Mouse (Mus musculus) central nervous system, embryonic 11.5 days (tissue): ENCODE results near the gene Rad54l. TPM values are rescaled to one million over a fixed set of nuclear protein-coding genes. Genes with fewer than 3 reads are reported as not detected.

ENCODE experiments used
- polyA plus RNA-seq: library from polyadenylated mRNA; depleted of rRNA; stranded (reverse); fragments of >200 nt; gene quantifications from 2 replicates; pipeline ENCODE4 v1.2.3, GENCODE M21; 2012; rRNA removed

The Rad54l gene
- 34.7 and 37.0 TPM in 2 replicates for polyA plus RNA-seq

GRCm38 (mm10) chr4:116123602-116124519 lies at the start of gene Rad54l, which contains the start of gene Pomgnt1:
Rad54l (minus strand) TSS chr4:116123690.
Pomgnt1 (plus strand) TSS chr4:116123840.

DNA sequence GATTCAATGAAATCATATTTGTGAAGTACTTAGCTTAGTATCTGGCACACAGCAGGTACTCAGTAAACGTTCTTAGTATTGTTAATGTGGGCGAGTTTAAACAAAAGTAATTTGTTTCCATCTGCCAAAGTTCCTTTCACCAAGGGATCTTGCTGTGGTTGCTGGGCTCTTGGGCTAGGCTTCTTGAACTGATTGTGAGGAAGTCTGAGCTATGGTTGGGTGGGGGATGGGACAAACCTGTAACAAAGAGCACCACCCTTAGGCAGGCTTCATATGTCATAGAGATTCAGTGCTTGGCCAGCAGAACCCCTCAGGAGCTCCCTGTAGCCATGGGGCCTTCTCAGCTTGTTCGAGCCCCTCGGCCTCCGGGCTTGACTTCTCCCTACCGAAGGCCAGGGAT lies 49.6 kb upstream of the Rad54l start, which contains the start of the genes 1700042G07Rik and Gm49337:
Gene 1700042G07Rik (plus strand): TSS at position 301 of the 400 bp plus-strand sequence.
Gene Gm49337 (plus strand): TSS at position 313 of the 400 bp plus-strand sequence.

GRCm38 (mm10) chr4:116167404-116167803 lies 43.9 kb upstream of the Rad54l start, which contains the start of gene Tspan1:
Tspan1 (minus strand) TSS chr4:116167601.

DNA sequence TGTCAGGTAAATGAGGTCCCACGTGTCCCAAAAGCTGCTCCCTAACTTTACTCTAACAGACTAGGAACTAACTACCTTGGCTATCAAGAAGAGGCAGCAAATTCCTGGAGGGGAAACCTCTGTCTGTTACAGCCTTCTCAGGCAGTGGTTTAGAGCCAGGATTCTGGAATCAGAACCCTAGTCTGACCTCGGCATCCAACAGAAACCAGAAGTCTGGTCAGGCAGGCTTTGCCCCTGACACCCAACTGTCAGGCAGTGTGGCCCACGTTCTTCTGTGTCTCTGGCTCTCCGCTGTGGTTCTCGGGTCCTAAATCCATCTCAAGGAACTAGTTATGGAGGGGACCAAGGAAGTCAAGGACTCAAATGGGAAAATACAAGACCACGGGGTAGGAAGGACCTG lies 27.7 kb upstream of the Rad54l start, which contains the start of gene Lurap1:
Gene Lurap1 (minus strand): TSS at position 101 of the 400 bp plus-strand sequence.

DNA sequence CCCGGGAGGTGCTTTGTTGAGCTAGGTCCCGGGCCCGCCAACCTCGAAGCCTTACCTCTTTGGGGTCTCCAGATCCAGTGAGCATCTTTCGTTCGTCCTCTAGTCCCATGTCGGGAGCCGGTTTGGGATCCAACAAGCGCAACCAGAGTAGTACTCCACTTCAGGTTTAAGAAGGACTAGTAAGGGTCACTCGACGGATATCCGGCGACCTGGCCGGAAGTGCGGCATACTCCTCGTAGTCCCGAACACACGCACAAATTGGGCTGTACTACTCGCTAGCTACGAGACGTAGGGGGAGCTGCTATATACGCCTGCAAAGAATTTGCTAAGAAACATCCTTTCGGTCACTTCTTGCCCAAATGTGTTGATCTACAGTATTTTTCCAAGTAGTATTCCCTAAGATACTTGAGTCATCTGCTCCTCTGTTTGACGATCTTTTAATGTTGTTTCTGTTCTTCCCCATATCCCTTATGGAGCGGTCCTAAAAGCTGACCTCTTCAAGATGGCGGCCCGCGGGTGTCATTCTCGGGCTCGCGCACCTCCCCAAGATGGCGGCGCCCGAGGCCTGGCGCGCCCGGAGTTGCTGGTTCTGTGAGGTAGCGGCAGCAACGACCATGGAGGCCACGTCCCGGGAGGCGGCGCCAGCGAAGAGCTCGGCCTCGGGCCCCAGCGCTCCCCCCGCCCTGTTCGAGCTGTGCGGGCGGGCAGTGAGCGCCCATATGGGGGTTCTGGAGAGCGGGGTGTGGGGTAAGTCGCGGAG lies 48.4 kb downstream of the Rad54l start, which contains the start of the genes Uqcrh and Lrrc41:
Gene Uqcrh (minus strand): TSS at position 211 of the 760 bp plus-strand sequence.
Gene Lrrc41 (plus strand): TSS at position 409 of the 760 bp plus-strand sequence.

GRCm38 (mm10) chr4:116053399-116053961 lies 70.0 kb downstream of the Rad54l start, which contains the start of gene Nsun4:
Nsun4 (minus strand) TSS chr4:116053876.

Other genes with a start within 250 kb of the Rad54l start
- not detected in 2 replicates for gene Kncn, start 239.3 kb downstream of the Rad54l start, polyA plus RNA-seq
- gene 6430628N08Rik, start 233.0 kb downstream of the Rad54l start, polyA plus RNA-seq = 0.04 and 0.23 TPM in 2 replicates
- 5.4 and 9.1 TPM in 2 replicates for gene Dmbx1, start 183.8 kb downstream of the Rad54l start, polyA plus RNA-seq
- 2.7 TPM in 2 replicates for gene Faah, start 105.8 kb downstream of the Rad54l start, polyA plus RNA-seq
- 9.7 and 13.1 TPM in 2 replicates for gene Nsun4, start 69.8 kb downstream of the Rad54l start, polyA plus RNA-seq
- 542 and 729 TPM in 2 replicates for gene Uqcrh, start 48.6 kb downstream of the Rad54l start, polyA plus RNA-seq
- 26.9 and 41.3 TPM in 2 replicates for gene Lrrc41, start 48.4 kb downstream of the Rad54l start, polyA plus RNA-seq
- 42.6 and 61.4 TPM in 2 replicates for gene Pomgnt1, start 150 bp upstream of the Rad54l start, polyA plus RNA-seq
- 0.97 and 1.1 TPM in 2 replicates for gene Lurap1, start 27.6 kb upstream of the Rad54l start, polyA plus RNA-seq
- gene Tspan1, start 43.9 kb upstream of the Rad54l start, polyA plus RNA-seq = 0.05 TPM in 1 of 2 replicates, not detected in the other
- gene 1700042G07Rik, start 49.7 kb upstream of the Rad54l start, polyA plus RNA-seq = not detected in 2 replicates
- gene Gm49337, start 49.7 kb upstream of the Rad54l start, polyA plus RNA-seq = not detected in 2 replicates
- gene Pik3r3, start 97.9 kb upstream of the Rad54l start, polyA plus RNA-seq = 65.3 and 79.7 TPM in 2 replicates